Mouse (Mus musculus) kidney, adult 9 months (tissue): ENCODE data around the gene Ncor1.
"Not testable (repeated sequence)": the region's sequence is repeated elsewhere in the genome, so short reads cannot be mapped to it uniquely, and the experiment has no call there.

Experiments used
- DNase-seq: peaks from one replicate; pipeline ENCODE4 v3.0.0; 2022

Ncor1 gene

DNA sequence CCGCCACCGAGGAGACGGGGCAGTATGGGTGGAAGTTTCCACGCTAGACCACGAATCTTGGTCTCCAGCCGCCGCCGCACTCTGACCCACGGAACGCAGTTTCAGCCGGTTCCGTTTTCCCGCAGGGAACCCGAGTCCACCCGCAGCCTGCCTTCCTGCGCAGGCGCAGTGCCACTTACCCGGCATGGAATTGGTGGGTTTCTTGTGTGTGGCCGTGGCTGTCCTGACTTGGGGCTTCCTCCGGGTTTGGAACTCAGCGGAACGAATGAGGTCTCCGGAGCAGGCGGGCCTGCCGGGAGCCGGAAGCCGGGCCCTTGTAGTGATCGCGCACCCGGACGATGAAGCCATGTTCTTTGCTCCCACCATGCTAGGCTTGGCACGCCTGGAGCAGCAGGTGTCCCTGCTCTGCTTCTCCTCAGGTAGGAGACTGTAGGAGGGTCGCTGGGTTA, at the start of gene Ncor1, which contains the start of gene Pigl:
Gene Ncor1 (minus strand): TSS at position 266 of the 449 bp plus-strand sequence.
Gene Pigl (plus strand): TSS at position 185 of the 449 bp plus-strand sequence.
- DNase-seq, result peak; percentile 88

DNA sequence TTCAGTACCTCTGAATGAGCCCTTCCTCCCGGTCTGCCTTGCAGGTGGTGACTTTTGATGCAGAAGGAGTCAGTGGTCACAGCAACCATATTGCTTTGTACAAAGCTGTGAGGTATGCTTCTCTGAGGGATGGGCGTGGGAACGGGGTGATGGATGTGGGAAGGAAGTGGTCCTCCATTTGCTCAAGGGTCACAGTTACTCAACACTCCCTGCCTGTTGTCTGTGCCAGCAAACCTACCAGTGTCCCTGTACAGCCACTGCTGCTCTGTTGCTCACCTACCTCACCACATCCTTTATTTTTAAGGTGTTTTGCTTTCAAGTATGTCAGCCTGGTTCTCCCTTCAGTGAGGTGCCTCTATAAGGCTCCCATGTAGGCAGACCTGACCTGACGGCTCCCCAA, 49.3 kb upstream of the Ncor1 start:
- DNase-seq, result no peak

DNA sequence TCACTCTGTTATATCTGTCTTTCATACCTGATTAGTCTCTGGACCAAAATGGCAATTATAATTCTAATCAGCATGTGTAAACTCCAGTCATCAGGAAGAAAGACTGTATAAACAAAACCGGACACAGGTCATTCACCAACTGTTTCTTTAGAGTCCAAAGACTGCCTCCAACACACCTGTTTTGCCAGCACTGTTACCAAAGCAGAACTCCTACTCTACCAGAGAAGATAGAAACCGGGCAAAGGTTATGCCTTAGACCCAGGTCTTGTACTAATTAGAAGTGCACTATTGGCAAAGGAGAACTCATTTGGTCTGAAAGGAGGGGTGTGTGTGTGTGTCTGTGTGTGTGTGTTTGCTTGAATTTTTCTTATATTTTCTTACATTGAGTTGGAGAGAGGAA, 42.2 kb upstream of the Ncor1 start:
- DNase-seq, result peak; percentile 75

DNA sequence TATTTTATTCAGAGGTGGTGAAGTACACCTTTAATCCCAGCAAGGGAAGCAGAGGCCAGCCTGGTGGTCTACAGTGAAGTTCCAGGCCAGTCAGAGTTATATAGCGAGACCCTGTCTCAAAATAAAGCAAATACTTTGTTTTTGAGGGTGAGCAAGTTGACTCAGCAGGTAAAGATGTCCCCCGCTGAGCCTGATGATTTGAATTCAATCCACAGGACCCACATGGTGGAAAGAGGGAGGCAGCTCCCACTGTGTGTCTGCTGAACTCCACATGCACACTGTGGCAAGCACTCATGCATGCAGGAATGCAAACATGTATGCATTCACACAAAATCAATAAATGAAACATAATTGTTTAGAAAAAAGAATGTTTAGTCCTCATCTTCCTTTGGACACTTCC, 40.5 kb upstream of the Ncor1 start:
- DNase-seq, result no peak

DNA sequence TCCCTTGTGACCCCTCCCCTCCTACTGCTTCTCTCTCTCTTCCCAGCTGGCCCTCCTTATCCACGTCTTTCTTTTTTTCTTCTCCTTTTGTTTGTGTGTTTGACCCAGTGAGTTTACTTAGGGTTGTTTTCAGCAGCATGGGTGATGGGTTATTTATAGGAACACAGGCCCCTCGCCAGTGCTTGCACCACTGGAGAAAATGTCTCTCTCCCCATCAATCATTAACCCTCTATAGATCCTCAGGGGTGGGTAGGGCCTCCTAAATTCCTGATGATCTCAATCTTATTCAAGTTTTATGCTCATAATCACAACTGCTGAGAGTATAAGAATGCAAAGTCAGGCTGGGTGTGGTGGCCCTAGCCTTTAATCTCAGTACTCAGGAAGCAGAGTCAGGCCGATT, 38.8 kb upstream of the Ncor1 start:
- DNase-seq, result no peak

DNA sequence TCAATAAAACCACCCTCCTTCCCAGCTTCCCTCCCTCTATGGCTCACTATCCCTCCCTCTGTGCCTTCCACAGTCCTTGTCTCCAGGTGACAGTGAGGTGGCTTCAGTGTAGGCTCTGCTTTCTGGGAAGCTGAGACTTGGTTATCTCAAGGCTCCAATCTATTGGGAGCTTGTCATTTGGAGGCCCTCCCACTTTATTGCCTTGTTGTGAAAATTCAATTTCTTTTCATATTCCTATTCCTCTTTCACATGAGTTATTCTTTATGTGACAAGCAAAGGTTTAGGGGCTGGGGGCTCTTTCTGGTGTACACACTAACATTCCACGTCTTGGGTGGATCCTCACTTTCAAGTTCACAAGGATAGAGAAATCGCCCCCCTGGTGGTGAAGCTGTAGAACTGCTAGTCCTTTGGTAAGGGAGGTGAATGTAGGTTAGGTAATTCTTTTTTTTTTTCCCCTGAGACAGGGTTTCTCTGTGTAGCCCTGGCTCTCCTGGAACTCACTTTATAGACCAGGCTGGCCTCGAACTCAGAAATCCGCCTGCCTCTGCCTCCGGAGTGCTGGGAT, 37.9 kb upstream of the Ncor1 start:
- DNase-seq, result peak; percentile 37

DNA sequence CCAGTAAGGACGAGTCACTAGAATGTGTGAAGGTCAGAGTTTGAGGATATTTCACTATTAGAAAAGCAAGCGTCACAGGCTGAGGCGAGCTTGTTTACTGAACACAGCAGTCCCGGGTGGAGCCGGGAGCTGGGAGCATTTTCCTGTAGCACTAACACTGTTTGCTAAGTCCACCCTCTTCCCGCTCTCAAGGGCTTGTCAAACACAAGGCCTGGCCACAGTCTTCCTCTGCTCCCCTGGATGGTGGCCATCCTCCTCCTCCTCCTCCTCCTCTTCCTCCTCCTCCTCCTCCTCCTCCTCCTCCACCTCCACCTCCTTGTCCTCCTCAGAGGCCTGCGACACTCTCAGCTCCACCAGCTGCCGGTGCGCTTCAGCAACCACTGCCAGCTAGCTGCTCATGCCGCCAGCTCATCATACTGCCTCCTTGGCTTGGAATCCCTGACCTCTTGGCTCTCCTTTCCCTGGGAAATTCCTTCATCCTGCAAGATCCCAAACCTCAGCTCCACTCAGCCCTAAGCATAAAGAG, 37.0 kb upstream of the Ncor1 start:
- peak; percentile 64 for DNase-seq

DNA sequence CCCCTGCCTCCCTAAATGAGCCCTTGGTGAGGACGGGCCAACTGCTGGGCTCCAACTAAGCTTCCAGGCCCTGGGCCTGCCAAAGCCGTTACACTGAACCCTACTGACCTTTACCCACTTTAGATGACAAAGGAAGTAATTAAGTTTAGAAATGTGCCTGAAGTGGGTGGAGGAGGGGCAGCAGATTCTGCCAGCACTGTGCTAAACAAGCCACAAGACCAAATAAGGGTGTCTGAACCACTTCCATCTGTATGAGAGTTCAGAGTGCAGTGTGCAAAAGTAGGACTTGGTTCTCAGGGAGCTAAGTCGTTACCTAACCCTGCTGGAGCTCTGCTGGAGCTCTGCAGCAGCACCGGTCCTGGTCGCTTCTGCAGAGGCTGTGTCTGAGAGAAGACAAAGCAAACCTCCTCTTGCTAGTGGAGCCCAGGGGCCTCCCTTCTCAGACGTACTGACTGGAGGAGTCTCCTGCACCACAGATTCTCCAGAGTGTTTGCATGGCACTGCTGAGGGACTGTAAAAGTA, 36.5 kb upstream of the Ncor1 start:
- DNase-seq, result peak; percentile 97

DNA sequence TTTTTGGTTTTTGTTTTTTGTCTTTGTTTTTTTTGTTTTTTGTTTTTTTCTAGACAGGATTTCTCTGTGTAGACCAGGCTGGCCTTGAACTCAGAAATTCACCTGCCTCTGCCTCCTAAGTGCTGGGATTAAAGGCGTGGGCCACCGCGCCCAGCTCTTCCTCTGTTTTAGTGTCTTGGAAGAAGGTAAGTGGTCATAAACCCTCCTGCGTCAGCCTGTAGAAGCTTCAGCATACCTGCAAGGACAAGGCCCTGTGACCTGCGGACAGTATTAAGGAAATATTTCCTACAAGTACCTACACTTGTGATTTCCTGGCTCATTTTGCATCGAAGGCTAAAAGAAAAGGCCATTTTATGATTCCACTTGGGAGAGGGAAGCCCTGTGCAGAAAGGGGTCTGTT, 35.4 kb upstream of the Ncor1 start:
- no peak for DNase-seq

DNA sequence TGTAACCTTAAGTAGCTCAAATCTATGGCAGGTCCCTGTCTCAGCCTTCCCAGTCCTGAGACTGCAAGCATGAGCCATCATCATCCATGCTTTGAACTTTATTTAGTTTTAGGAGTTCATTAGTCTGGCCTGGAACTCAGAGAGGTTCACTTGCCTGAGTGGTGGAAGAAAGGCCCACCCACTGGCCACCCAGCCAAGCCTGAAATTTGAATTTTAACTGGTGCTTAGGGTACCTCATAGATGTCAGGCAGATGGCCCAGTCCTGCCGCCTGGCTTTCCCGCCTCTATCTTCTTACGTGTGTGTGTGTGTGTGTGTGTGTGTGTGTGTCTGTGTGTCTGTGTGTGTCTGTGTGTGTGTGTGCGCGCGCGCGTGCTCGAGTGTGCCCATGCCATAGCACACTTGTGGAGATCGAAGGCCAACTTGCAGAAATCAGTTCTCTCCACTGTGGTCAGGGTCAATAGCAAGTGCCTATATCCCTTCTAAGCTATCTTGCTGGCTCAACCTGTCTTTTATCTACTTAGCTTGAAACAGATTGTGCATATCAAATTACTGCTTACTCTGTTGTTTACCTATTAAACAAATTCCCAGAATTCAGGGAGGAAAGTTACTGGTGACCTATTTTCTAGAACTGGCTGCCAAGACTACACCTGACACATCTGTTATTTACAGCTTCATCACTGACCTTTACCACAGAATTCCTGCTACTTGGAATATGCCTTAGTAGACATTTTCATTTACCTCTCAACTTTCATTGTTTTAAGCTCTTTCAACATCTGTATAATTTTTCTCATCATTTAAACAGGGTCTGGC, 29.4 kb upstream of the Ncor1 start:
- DNase-seq, result peak; percentile 77

DNA sequence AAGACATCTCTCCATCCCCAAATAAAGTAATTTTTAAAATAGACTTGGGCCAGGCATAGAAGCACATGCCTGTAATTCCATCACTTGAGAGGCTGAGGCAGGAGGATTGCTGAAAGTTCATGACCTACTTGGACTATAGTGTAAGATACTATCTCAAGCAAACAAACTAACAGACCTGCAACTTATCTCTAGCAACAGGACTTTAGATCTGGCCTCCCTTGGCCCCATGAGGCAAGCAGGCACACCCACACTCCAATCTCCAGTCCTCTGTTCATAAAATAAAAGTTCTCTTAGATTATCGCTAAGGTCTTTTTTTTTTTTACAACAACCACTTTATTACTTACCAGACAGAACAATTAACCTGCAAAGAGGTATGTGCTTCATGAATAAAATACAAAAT, 28.6 kb upstream of the Ncor1 start:
- DNase-seq, result no peak

DNA sequence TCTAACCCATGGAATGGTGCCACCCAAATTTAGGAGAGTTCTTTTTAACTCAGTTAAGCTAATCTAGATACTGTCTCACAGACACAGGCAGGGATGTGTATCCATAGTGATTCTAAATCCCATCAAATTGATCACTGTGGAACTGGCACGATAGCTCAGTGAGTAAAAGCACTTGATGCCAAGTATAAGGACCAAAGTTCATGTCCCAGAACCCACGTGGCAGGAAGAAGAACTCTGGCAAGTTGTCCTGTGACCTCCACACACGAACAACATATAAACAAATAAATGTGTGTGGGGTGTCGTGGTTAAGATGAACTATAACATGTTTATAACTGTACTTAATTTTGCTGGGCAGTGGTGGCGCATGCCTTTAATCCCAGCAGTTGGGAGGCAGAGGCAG, 21.2 kb upstream of the Ncor1 start:
- peak; percentile 76 for DNase-seq

DNA sequence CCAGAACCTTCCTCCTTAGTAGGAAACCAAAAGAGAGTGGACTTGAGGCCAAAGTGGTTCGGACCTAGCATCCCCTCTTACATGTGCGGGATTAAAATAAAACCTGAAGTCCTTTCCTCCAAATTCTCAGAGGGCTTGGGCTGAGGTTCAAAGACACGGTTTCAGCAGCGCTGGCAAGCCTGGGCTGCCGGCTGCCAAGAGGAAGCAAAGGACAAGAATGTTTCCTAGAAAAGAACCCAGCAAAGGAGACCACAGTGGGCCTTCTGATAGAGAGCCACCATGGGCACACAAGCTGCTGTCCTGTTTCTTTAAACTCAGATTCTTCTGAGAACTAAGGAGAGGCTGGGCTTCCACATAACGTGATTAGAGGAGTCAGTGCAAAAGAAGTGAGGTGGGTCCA, 20.6 kb upstream of the Ncor1 start:
- peak; percentile 64 for DNase-seq

DNA sequence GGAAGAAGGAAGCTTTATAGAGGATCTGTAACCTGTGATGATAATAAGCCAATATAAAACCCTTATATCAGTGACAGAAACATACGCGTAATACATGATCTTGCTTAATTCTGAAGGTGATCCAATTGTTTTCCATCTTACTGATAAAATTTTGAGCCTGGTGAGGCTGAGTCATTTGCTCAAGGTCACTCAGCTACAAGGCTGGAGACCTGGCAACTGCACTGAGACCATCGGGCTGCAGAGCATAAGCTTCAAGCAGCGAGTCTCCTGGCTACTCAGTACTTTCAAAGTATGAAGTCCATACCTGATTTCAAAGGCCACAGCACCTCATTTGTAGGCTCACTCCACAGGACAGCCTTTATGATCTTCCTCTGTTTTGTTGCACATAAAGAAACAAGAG, 17.8 kb upstream of the Ncor1 start:
- no peak for DNase-seq

DNA sequence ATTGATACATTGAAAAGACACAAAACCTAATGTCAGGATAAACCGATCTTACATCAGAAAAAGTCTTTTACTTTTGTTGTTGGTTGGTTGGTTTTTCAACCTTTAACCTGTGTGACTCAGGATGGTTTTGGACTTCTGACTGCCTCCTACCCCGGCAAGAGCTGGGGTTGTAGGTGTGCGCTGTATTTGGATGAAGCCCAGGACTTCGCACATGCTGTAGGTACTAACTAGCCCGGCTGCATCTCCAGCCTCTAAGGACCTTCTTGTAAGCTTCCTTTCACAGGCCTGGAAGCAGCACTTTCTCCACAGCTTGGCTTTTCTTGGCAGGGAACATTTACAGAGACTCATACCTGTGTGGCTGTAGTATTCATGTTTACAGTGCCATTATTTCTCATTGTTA, 15.2 kb upstream of the Ncor1 start:
- DNase-seq, result peak; percentile 66

DNA sequence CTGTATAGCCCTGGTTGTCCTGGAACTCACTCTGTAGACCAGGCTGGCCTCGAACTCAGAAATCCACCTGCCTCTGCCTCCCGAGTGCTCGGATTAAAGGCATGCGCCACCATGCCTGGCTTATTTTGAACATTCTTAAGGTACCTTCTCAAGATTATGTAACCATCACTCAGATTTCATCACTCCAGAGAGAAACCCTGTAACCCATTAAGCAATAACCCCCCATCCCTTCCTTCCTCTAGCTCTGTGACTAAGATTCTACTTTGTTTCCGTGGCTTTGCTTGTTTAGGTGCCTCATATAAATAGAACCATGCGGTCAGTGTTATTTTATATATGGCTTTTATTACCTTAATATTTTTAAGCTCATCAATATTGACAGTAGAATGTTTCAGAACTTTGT, 12.1 kb upstream of the Ncor1 start:
- DNase-seq, result no peak

DNA sequence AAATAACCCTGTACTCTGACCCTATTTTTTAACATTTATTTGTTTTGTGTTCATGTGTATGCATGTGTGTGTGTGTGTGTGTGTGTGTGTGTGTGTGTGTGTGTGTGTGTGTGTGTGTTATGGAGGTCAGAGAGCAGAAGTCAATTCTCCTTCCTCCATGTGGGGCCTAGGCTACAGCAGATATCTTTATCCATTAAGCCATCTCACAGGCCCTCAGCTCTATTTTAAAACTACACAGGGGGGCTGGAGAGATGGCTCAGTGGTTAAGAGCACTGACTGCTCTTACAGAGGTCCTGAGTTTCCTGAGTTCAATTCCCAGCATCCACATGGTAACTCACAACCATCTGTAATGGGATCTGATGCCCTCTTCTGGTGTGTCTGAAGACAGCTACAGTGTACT, 8.9 kb upstream of the Ncor1 start:
- DNase-seq, result not testable (repeated sequence)

DNA sequence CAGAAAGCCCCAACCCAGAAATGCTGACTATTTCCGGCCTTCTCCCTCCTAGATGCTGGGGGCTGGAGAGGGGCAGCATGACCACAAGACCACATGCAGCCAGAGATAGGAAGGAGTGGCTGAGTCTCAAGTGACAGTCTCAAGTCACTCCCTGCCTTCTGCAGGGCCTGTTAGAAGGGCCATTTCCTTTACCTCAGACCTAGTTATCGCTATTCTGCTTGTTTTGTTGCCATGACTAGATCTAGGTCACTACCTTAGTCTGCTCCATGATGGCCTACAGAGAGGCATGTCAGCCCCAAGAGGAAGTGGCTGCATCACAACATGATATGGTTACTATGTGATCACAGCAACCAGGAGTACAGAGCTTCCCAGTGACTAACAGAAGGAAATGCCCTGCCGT, 8.2 kb upstream of the Ncor1 start:
- DNase-seq, result no peak

DNA sequence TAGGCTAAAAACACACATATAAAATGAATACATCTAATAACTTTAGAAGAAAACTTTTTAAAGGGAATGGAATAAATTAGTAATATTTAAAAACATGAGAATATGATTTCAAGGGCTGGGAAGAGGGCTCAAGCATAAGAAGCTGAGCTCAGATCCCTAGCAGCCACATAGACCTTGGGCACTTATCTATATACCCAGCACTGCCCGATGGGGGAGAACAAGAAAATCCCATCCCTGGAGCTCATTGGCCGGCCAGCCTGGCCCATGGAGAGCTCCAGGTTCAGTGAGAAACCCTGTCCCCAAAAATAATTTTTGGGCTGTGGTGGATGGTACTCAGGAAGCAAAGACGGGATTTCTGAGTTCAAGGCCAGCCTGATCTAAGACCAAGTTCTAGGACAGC, 7.5 kb upstream of the Ncor1 start:
- no peak for DNase-seq

DNA sequence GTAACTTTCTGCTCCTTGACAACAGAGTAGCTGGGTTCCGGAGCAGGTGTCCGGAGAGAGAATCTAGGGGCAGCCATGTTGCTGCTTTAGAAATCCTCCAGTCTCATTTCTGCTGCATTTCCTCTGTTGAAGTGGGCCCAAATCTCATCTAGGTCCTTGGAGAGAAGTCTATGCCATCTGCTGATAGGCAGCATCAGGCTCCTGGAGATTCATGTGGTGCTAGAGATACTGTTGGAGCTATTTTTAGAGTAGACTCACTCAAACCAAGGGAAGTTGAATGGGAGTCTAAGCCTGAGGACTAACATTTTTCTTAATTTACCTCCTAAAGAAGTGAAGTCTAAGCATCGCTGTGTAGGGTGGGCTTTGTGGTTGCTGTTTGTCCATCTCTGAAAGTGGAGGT, 6.4 kb upstream of the Ncor1 start:
- no peak for DNase-seq

DNA sequence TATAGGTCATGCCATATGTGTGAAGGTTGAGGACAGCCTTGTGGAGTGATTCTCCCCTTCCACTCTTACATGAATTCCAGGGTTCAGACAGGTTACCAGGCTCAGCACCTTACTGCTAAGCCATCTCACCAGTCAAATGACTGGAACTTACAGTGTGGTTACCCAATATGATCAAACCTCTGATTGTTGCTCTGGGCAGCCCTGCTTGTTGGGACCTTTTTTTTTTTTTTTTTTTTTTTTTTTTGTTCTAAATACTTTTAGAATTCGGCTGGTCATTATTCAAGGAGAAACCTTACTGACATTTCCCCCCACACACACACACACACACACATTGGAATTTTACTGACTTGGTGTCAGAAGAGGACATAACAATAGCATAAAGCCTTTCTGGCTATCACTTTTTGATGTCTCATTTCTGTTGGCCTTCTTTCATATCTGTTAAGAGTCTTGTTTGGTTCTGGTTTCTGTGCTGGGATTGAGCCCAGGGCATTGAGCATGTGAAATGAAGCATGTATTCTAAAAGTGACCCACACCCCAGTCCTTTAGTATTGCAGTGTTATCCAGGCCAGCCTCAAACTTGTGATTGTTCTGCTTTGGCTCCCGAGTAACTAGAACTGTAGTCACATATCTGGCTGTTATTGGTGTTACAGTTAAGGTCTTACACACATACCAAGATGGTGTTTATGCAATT, 5.0 kb upstream of the Ncor1 start:
- peak; percentile 30 for DNase-seq

DNA sequence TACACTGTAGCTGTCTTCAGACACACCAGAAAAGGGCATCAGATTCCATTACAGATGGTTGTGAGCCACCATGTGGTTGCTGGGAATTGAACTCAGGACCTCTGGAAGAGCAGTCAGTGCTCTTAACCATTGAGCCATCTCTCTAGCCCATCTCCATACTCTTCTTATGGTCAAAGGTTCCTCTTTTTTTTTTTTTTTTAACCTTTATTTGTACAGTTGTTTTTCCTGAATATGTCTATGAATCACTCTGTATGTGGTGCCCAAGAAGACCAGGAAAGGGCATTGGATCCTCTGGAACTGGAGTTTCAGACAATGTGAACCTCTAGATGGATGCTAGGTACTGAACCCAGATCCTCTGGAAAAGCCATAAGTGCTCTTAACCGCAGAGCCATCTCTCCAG, 4.2 kb upstream of the Ncor1 start:
- not testable (repeated sequence) for DNase-seq

DNA sequence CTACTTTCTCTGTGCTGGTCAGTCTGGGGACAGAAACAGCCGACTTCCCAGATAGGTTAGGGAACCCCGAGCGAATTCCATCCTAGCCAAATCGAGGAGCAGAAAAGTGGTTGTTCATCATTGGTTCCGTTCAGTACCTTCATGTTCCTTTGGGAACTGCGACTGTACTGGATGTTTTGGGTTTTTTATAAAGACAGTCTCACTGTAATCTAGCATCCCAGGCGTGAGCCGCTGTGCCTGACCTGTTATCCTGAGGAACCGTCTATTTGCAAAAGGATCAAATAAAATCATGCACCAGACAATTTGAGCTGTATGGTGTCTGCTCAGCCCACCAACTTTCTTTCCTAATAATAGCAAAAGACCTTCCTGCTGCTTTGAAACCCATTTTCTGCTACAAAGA, 439 bp upstream of the Ncor1 start:
- no peak for DNase-seq

DNA sequence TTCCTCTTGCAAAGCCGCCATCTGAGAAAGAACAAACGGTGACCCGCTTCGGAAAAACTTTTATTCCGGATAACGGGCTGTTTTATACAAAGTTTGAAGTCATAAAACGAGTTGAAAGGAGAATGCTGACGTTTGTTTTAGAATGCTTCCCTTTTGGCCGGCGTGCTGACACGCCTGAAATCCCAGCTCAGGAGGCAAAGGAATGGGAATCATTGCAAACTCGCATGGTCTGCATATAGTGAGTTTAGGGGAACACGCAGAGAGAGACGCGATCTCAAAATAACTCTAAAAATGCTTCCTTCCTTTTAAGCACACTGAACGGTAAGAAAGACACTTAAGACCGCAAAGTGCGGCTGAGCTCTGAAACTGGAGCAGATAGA, 460 bp downstream of the Ncor1 start:
- DNase-seq, result no peak
